Mouse (Mus musculus) MEL (cell line): ENCODE data around the gene Rapgef4. TPM values are rescaled to one million over a fixed set of nuclear protein-coding genes. Genes with fewer than 3 reads are reported as not detected.

ENCODE experiments used
- DNase-seq: peaks from one replicate; pipeline ENCODE4 v3.0.0; 2011; ENCODE audit warnings: low read depth, low spot score
- H3K27ac ChIP-seq: 2 replicates; pipeline ENCODE4 v1.5.1; 2012; ENCODE audit warnings: low read depth, mild to moderate bottlenecking, control low read depth, low read length, moderate library complexity; ENCODE audit not compliant: control insufficient read depth
- H3K27me3 ChIP-seq, 2 experiments: fragments of 150-350 bp in 1 of 2; sonication (generic) in 1 of 2; 2 replicates each; pipeline ENCODE4 v1.6.1; 2012; ENCODE audit warnings: low read length in 2 of 2, mild to moderate bottlenecking in 2 of 2, improper control_type of control experiment in 1 of 2, moderate library complexity in 1 of 2; ENCODE audit not compliant: insufficient read depth in 2 of 2, control insufficient read depth in 1 of 2
- H3K36me3 ChIP-seq, 2 experiments: 2 replicates each; pipeline ENCODE4 v1.6.1; 2012 to 2014; ENCODE audit warnings: low read length in 2 of 2, improper control_type of control experiment in 1 of 2, inconsistent platforms in 1 of 2, mild to moderate bottlenecking in 1 of 2; ENCODE audit not compliant: insufficient read depth in 2 of 2, control insufficient read depth in 1 of 2
- H3K4me1 ChIP-seq, 2 experiments: fragments of 150-350 bp in 1 of 2; sonication (generic) in 1 of 2; 2 replicates each; pipeline ENCODE4 v1.6.1; 2012; ENCODE audit warnings: low read length in 2 of 2, improper control_type of control experiment in 1 of 2, mild to moderate bottlenecking in 1 of 2; ENCODE audit not compliant: insufficient read depth in 2 of 2, control insufficient read depth in 1 of 2
- H3K4me3 ChIP-seq, 2 experiments: fragments of 150-350 bp in 1 of 2; sonication (generic) in 1 of 2; 2 replicates each; pipeline ENCODE4 v1.5.1; 2012; ENCODE audit warnings: low read depth in 2 of 2, low read length in 2 of 2, mild to moderate bottlenecking in 2 of 2, moderate library complexity in 2 of 2, control low read depth in 1 of 2, improper control_type of control experiment in 1 of 2; ENCODE audit not compliant: control insufficient read depth in 1 of 2, insufficient read depth in 1 of 2
- H3K79me2 ChIP-seq: 2 replicates; pipeline ENCODE4 v1.6.1; 2012; ENCODE audit warnings: mild to moderate bottlenecking, low read length, moderate library complexity; ENCODE audit not compliant: control insufficient read depth, poor library complexity, insufficient read depth
- H3K9ac ChIP-seq: 2 replicates; pipeline ENCODE4 v1.6.1; 2012; ENCODE audit warnings: low read depth, mild to moderate bottlenecking, control low read depth, low read length, moderate library complexity; ENCODE audit not compliant: control insufficient read depth, poor library complexity, severe bottlenecking
- H3K9me3 ChIP-seq: fragments of 150-350 bp; sonication (generic); replicated peaks from 2 replicates; pipeline ENCODE4 v1.6.1; 2012; ENCODE audit warnings: mild to moderate bottlenecking, low read length, improper control_type of control experiment, moderate library complexity; ENCODE audit not compliant: insufficient read depth
- CHD1 ChIP-seq: IDR thresholded peaks from 2 replicates; pipeline ENCODE4 v1.6.1; 2012; ENCODE audit warnings: low read depth, mild to moderate bottlenecking, inconsistent platforms, low read length, improper control_type of control experiment
- ELF1 ChIP-seq: IDR thresholded peaks from 2 replicates; pipeline ENCODE4 v1.6.1; 2014; ENCODE audit warnings: low read depth, mild to moderate bottlenecking, inconsistent platforms, low read length, improper control_type of control experiment, moderate library complexity
- ETS1 ChIP-seq: IDR thresholded peaks from 2 replicates; pipeline ENCODE4 v1.6.1; 2012; ENCODE audit warnings: low read depth, mild to moderate bottlenecking, inconsistent platforms, low read length, improper control_type of control experiment, moderate library complexity
- GABPA ChIP-seq: IDR thresholded peaks from 2 replicates; pipeline ENCODE4 v1.6.1; 2012; ENCODE audit warnings: low read depth, mild to moderate bottlenecking, inconsistent platforms, low read length, improper control_type of control experiment, moderate library complexity
- HCFC1 ChIP-seq: IDR thresholded peaks from 2 replicates; pipeline ENCODE4 v1.6.1; 2012; ENCODE audit warnings: low read depth, mild to moderate bottlenecking, inconsistent platforms, low read length, improper control_type of control experiment, moderate library complexity
- JUND ChIP-seq: IDR thresholded peaks from 2 replicates; pipeline ENCODE4 v1.6.1; 2011; ENCODE audit warnings: low read depth, mild to moderate bottlenecking, improper control_type of control experiment, low read length
- MAFK ChIP-seq: IDR thresholded peaks from 2 replicates; pipeline ENCODE4 v1.6.1; 2011; ENCODE audit warnings: low read depth, mild to moderate bottlenecking, low read length, improper control_type of control experiment, borderline replicate concordance
- MAX ChIP-seq: IDR thresholded peaks from 2 replicates; pipeline ENCODE4 v1.6.1; 2011; ENCODE audit warnings: low read length, improper control_type of control experiment
- NRF1 ChIP-seq: IDR thresholded peaks from 2 replicates; pipeline ENCODE4 v1.6.1; 2014; ENCODE audit warnings: low read depth, mild to moderate bottlenecking, inconsistent platforms, low read length, improper control_type of control experiment, moderate library complexity; ENCODE audit not compliant: poor library complexity, insufficient read depth, severe bottlenecking
- POLR2AphosphoS2 ChIP-seq: IDR thresholded peaks from 2 replicates; pipeline ENCODE4 v1.6.1; 2011; ENCODE audit warnings: low read length, improper control_type of control experiment
- POLR2AphosphoS5 ChIP-seq: IDR thresholded peaks from 2 replicates; pipeline ENCODE4 v1.6.1; 2012; ENCODE audit warnings: low read depth, borderline replicate concordance, mild to moderate bottlenecking, inconsistent platforms, low read length, moderate library complexity, mixed read lengths
- RCOR1 ChIP-seq: IDR thresholded peaks from 2 replicates; pipeline ENCODE4 v1.6.1; 2012; ENCODE audit warnings: low read depth, mild to moderate bottlenecking, inconsistent platforms, low read length, improper control_type of control experiment
- SIN3A ChIP-seq: IDR thresholded peaks from 2 replicates; pipeline ENCODE4 v1.6.1; 2012; ENCODE audit warnings: low read length, improper control_type of control experiment, inconsistent platforms
- SMC3 ChIP-seq: IDR thresholded peaks from 2 replicates; pipeline ENCODE4 v1.6.1; 2011; ENCODE audit warnings: low read depth, low read length, improper control_type of control experiment
- TAL1 ChIP-seq: IDR thresholded peaks from 2 replicates; pipeline ENCODE4 v1.6.1; 2012; ENCODE audit warnings: mild to moderate bottlenecking, inconsistent platforms, low read length, moderate library complexity, mixed read lengths
- TBP ChIP-seq: IDR thresholded peaks from 2 replicates; pipeline ENCODE4 v1.8.0; 2011; ENCODE audit warnings: low read depth, low read length, improper control_type of control experiment
- TCF12 ChIP-seq: IDR thresholded peaks from 2 replicates; pipeline ENCODE4 v1.6.1; 2014; ENCODE audit warnings: low read depth, mild to moderate bottlenecking, inconsistent platforms, low read length, improper control_type of control experiment, moderate library complexity
- UBTF ChIP-seq: IDR thresholded peaks from 2 replicates; pipeline ENCODE4 v1.6.1; 2012; ENCODE audit warnings: low read depth, mild to moderate bottlenecking, inconsistent platforms, low read length, improper control_type of control experiment, moderate library complexity, borderline replicate concordance; ENCODE audit not compliant: insufficient read depth
- USF1 ChIP-seq: IDR thresholded peaks from 2 replicates; pipeline ENCODE4 v1.6.1; 2014; ENCODE audit warnings: low read depth, mild to moderate bottlenecking, inconsistent platforms, low read length, improper control_type of control experiment, moderate library complexity
- ZMIZ1 ChIP-seq: IDR thresholded peaks from 2 replicates; pipeline ENCODE4 v1.6.1; 2012; ENCODE audit warnings: low read depth, mild to moderate bottlenecking, inconsistent platforms, low read length, improper control_type of control experiment, moderate library complexity
- ZNF384 ChIP-seq: IDR thresholded peaks from 2 replicates; pipeline ENCODE4 v1.6.1; 2012; ENCODE audit warnings: low read depth, mild to moderate bottlenecking, inconsistent platforms, low read length, improper control_type of control experiment
- polyA plus RNA-seq, 2 experiments: library from polyadenylated mRNA; stranded (reverse) in 1 of 2; unstranded in 1 of 2; fragments of >175 nt in 1 of 2; fragments of >200 nt in 1 of 2; gene quantifications; 2 replicates each; pipeline versions ENCODE4 v1.2.1 to v1.2.4; 2012; ENCODE audit warnings: low replicate concordance in 2 of 2, low read depth in 1 of 2; ENCODE audit not compliant: insufficient read length in 2 of 2, insufficient read depth in 1 of 2, missing spikeins in 1 of 2
- total RNA-seq: library from RNA; depleted of rRNA; stranded (reverse); fragments of 300-350 nt; gene quantifications from 2 replicates; pipeline ENCODE4 v1.2.3, GENCODE M21; 2012

Gene Rapgef4
- total and polyA plus RNA-seq, 3 experiments, result not detected

DNA sequence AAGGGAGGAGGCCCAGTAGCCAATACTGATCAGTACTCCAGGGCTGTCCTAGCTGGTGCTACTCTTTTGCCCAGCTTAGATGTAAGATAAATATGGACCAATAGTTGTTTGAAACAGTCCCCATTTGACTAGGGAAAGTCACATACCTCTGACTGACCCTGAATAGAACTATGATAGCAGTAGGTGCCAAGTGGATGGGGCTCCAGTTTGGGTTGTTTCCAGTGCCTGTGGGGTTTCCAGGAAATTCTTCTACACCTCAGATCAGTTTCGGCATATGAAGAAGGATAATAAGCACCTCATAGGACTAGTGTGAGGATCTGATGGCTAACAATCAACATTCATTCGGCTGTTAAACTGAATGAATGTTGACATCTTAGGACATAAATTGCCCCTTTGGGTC is 36.1 kb downstream of the Rapgef4 start:
- no peaks in the 10 kb centered on the region for H3K4me1 ChIP-seq
- no peaks in the 10 kb centered on the region for H3K36me3 ChIP-seq
- no peak overlapping the region for H3K4me3 ChIP-seq
- H3K9ac ChIP-seq, result no peak overlapping the region
- no peak for DNase-seq
- no peak overlapping the region for H3K27ac ChIP-seq
- H3K9me3 ChIP-seq, result no peaks in the 10 kb centered on the region
- H3K79me2 ChIP-seq, result no peaks in the 10 kb centered on the region
- TF ChIP-seq TCF12 (no peak), POLR2AphosphoS5 (no peak), GABPA (no peak), MAFK (no peak), CHD1 (no peak), SMC3 (no peak), USF1 (no peak), RCOR1 (no peak), MAX (no peak), HCFC1 (no peak), TAL1 (no peak), JUND (no peak), TBP (no peak), UBTF (no peak), ETS1 (no peak), ZNF384 (no peak), NRF1 (no peak), ELF1 (no peak), ZMIZ1 (no peak)
- TF ChIP-seq, all 39 proteins: peak for 0
- H3K27me3 ChIP-seq, result peaks cover 5 to 9% of the 10 kb centered on the region in 2 experiments

DNA sequence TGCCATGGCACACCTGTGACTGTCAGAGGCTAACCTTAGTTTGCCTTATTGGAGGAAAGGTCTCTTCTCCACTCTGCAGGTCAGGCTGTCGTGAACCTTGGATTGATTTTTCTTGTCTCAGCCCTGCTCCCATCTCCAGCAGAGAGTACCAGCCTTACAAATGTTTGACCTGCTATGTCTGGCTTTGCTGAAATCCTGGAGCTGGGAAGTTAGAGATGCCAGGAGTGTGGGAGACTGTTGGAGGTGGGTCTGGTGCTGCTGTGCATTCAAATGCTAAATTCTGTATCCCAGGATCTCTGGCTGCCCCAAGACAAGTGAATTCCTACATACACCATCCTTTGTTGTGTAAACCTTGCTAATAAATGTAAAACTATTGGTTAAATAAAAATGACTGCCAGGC is 37.7 kb downstream of the Rapgef4 start:
- DNase-seq, result no peak

More for the DNA sequence above, 37.7 kb downstream of the Rapgef4 start:
- Histone ChIP-seq H3K36me3 (no peaks in the 10 kb centered on the region), H3K4me3 (no peak overlapping the region), H3K79me2 (no peaks in the 10 kb centered on the region), H3K4me1 (no peaks in the 10 kb centered on the region), H3K9ac (no peak overlapping the region)
- TF ChIP-seq POLR2AphosphoS2 (no peak), TBP (no peak), HCFC1 (no peak), SIN3A (no peak)
- TF ChIP-seq, all 39 proteins: peak for 0
- H3K9me3 ChIP-seq, result no peaks in the 10 kb centered on the region
- no peak overlapping the region for H3K27ac ChIP-seq
- peaks cover 4 to 7% of the 10 kb centered on the region in 2 experiments; a peak in 3 of 4 replicates for H3K27me3 ChIP-seq
